Mouse (Mus musculus): ENCODE measurements around the gene Adamtsl2. TPM values are rescaled to one million over a fixed set of nuclear protein-coding genes. Genes with fewer than 3 reads are reported as not detected.
A peak's percentile ranks its signal among the peaks of the same experiment; 100 is the strongest.

The Adamtsl2 gene
- polyA plus RNA-seq, 2 experiments = 0.25 to 0.47 TPM

DNA sequence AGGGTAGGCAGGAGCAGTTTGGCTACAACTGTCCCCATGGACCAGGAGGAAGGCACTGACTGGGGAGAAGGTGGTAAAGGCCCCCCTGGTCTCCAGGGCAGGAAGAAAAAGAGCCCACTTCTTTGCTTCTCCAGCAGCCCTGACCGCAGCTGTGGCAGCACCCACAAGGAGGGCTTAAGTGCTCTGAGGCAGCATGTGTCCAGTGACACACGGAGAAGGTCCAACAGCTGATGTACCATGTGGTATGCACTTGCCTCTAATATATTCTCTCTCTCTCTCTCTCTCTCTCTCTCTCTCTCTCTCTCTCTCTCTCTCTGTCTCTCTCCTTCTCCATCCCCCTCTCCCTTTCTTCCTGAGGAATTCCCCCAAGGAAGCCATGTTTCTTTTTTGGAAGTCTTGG lies 7.2 kb upstream of the Adamtsl2 start, which contains the start of gene Mymk:
Mymk (minus strand) TSS at position 202 of the 400 bp plus-strand sequence.
- no peaks in the 10 kb centered on the region for H3K4me1 ChIP-seq (replicated peaks; ENCODE audit: control insufficient read depth in 2 of 2, insufficient read depth in 2 of 2, low read length in 1 of 2)
- H3K27me3 ChIP-seq (ENCODE audit: control insufficient read depth, insufficient read depth, low read length) = no peaks in the 10 kb centered on the region
- ATAC-seq (ENCODE audit: insufficient read depth) (no peak), DNase-seq (ENCODE audit: low read depth in 3 of 3, low spot score in 3 of 3) (no peak)
- H3K4me2 ChIP-seq (ENCODE audit: low read depth) = no peak within 1 kb of the TSS
- no peaks in the 10 kb centered on the region for H3K9me3 ChIP-seq (ENCODE audit: control insufficient read depth, low read length)
- WGBS (ENCODE audit: insufficient replicate concordance) = 53% methylated on average over 2 of the region's 2 CpGs
- no peaks in the 10 kb centered on the region for H3K36me3 ChIP-seq (replicated peaks; ENCODE audit: control insufficient read depth, insufficient read depth, low read depth)
- no peak within 1 kb of the TSS for H3K9ac ChIP-seq (replicated peaks)
- H3K27ac ChIP-seq = no peak within 1 kb of the TSS
- no peak within 1 kb of the TSS for H3K4me3 ChIP-seq (ENCODE audit: insufficient read depth in 1 of 2, low read depth in 2 of 2, low read length in 2 of 2)
- no peak for TF ChIP-seq CTCF (IDR thresholded peaks at IDR 0.05; ENCODE audit: low read depth)
- TF ChIP-seq EP300 (IDR thresholded peaks at IDR 0.05; ENCODE audit: low read depth) = no peak

DNA sequence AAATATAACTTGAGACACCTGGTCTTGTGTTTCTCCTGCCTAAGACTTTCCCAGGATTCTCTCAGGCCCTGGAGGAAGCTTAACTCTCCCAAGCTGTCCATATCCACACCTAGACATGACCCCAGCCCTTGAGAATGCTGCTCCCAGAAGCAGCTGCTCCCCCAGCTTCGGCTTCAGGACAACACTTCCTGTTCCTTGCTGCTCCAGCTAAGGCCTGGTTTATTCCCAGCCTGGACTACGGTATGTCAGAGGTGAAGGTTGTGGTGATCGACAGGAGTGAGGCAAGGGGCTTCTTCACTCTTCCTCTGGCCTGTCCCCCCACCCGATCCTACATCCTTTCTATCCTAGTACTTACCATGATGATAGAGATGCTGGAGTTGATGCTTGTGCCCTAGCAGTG lies 5.8 kb upstream of the Adamtsl2 start:
- ATAC-seq (ENCODE audit: insufficient read depth) = no peak
- H3K4me1 ChIP-seq (replicated peaks; ENCODE audit: control insufficient read depth in 2 of 2, insufficient read depth in 2 of 2, low read length in 1 of 2) = no peaks in the 10 kb centered on the region
- H3K36me3 ChIP-seq (replicated peaks; ENCODE audit: control insufficient read depth, insufficient read depth, low read depth) = no peaks in the 10 kb centered on the region
- H3K4me3 ChIP-seq (ENCODE audit: insufficient read depth in 1 of 2, low read depth in 2 of 2, low read length in 2 of 2) = no peak overlapping the region
- no peak for TF ChIP-seq EP300 (IDR thresholded peaks at IDR 0.05; ENCODE audit: low read depth)
- no peak for TF ChIP-seq CTCF (IDR thresholded peaks at IDR 0.05; ENCODE audit: low read depth)
- no peaks in the 10 kb centered on the region for H3K27me3 ChIP-seq (ENCODE audit: control insufficient read depth, insufficient read depth, low read length)
- no peaks in the 10 kb centered on the region for H3K9me3 ChIP-seq (ENCODE audit: control insufficient read depth, low read length)
- H3K27ac ChIP-seq = no peak overlapping the region
- no peak overlapping the region for H3K4me2 ChIP-seq (ENCODE audit: low read depth)
- 47% methylated on average over 4 of the region's 4 CpGs for WGBS (ENCODE audit: insufficient replicate concordance)
- DNase-seq (ENCODE audit: low read depth in 3 of 3, low spot score in 3 of 3) = no peak
- no peak overlapping the region for H3K9ac ChIP-seq (replicated peaks)

DNA sequence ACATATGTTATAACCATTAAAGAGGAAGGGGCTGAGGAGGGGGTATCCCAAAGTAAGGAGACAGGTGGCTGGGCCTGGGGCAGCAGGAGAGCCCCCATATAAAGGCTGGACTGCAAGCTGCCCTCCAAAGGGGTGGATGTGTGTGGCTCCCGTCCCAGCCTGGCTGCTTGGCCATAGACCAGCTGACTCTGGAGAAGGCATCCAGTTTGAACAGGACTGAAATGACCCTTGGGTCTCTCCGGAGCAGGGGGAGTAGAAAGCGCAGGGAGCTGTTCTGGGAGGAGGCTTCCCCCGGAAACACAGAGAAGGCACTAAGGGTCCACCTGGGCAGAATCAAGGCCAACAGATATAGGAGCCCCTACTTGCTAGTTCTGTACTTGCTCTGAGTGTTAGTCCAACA lies 4.4 kb upstream of the Adamtsl2 start:
- 69% methylated on average over 4 of the region's 4 CpGs for WGBS (ENCODE audit: insufficient replicate concordance)
- Histone ChIP-seq H3K9me3 (ENCODE audit: control insufficient read depth, low read length) (no peaks in the 10 kb centered on the region), H3K4me2 (ENCODE audit: low read depth) (no peak overlapping the region), H3K4me1 (replicated peaks; ENCODE audit: control insufficient read depth in 2 of 2, insufficient read depth in 2 of 2, low read length in 1 of 2) (no peaks in the 10 kb centered on the region), H3K9ac (replicated peaks) (no peak overlapping the region), H3K4me3 (ENCODE audit: insufficient read depth in 1 of 2, low read depth in 2 of 2, low read length in 2 of 2) (no peak overlapping the region), H3K36me3 (replicated peaks; ENCODE audit: control insufficient read depth, insufficient read depth, low read depth) (no peaks in the 10 kb centered on the region), H3K27me3 (ENCODE audit: control insufficient read depth, insufficient read depth, low read length) (peaks cover 4% of the 10 kb centered on the region), H3K27ac (no peak overlapping the region)
- DNase-seq (ENCODE audit: low read depth in 3 of 3, low spot score in 3 of 3) (no peak), ATAC-seq (ENCODE audit: insufficient read depth) (no peak)
- TF ChIP-seq CTCF (IDR thresholded peaks at IDR 0.05; ENCODE audit: low read depth) (no peak), EP300 (IDR thresholded peaks at IDR 0.05; ENCODE audit: low read depth) (no peak)

DNA sequence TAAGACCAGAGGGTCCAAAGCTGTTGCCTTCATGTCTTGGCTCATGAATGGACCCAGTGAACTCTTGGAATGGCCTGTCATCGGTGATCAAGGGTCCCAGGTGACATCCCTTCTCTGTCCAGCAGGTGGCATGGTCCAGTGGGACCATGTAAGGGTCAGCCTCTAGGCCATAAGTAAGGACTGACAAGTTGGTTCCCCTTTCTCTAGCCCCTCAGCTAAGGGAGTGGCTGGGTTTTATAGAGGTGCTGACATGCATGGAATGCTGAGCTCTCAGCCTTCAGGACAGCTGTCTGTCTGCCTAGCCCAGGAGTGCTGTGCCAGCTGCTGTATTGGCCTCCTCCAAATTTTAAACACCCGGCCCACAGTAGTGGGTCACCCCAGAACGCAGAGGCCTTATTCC lies 3.7 kb upstream of the Adamtsl2 start:
- Histone ChIP-seq H3K9me3 (ENCODE audit: control insufficient read depth, low read length) (no peaks in the 10 kb centered on the region), H3K27ac (no peak overlapping the region), H3K36me3 (replicated peaks; ENCODE audit: control insufficient read depth, insufficient read depth, low read depth) (no peaks in the 10 kb centered on the region), H3K4me2 (ENCODE audit: low read depth) (no peak overlapping the region), H3K27me3 (ENCODE audit: control insufficient read depth, insufficient read depth, low read length) (peaks cover 4% of the 10 kb centered on the region), H3K4me1 (replicated peaks; ENCODE audit: control insufficient read depth in 2 of 2, insufficient read depth in 2 of 2, low read length in 1 of 2) (no peaks in the 10 kb centered on the region), H3K4me3 (ENCODE audit: insufficient read depth in 1 of 2, low read depth in 2 of 2, low read length in 2 of 2) (no peak overlapping the region), H3K9ac (replicated peaks) (no peak overlapping the region)
- DNase-seq (ENCODE audit: low read depth in 3 of 3, low spot score in 3 of 3) = peak in 1 of 3 experiments; percentile 7
- 47% methylated on average over 3 of the region's 3 CpGs for WGBS (ENCODE audit: insufficient replicate concordance)
- TF ChIP-seq EP300 (IDR thresholded peaks at IDR 0.05; ENCODE audit: low read depth) (no peak), CTCF (IDR thresholded peaks at IDR 0.05; ENCODE audit: low read depth) (peak; percentile 72)
- ATAC-seq (ENCODE audit: insufficient read depth) = no peak

DNA sequence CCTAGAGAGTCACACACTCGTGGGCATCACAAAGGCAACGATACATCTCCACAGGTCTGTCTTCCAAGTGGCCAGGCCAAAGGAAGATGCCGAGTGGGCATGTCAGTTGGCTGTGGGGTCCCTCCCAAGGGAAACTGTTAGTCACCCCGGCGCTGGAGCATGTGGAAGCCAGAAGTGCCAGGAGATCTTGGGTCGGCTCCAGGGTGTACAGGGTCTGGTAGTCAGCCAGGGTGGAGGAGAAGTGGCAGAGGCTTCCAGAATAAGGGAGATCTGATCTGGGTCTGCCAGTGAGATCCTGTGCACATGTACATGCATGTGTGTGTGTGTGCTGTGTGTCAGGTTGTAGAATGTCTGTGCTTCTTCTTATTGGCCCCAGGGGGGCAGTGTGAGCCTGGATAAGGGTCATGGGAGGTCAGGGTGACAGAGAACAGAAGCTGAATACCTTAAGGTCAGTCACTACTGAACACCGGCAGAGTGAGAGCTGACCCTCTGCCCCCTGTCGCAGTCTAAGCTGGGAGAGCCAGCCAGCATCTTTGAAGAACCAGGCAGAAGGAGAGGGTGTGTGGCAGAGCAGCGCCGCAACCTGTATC lies 1.4 kb upstream of the Adamtsl2 start:
- H3K4me1 ChIP-seq (replicated peaks; ENCODE audit: control insufficient read depth in 2 of 2, insufficient read depth in 2 of 2, low read length in 1 of 2) = no peaks in the 10 kb centered on the region
- H3K9ac ChIP-seq (replicated peaks) = no peak overlapping the region
- no peak overlapping the region for H3K4me3 ChIP-seq (ENCODE audit: insufficient read depth in 1 of 2, low read depth in 2 of 2, low read length in 2 of 2)
- no peak overlapping the region for H3K4me2 ChIP-seq (ENCODE audit: low read depth)
- peaks cover 4% of the 10 kb centered on the region for H3K27me3 ChIP-seq (ENCODE audit: control insufficient read depth, insufficient read depth, low read length)
- TF ChIP-seq EP300 (IDR thresholded peaks at IDR 0.05; ENCODE audit: low read depth) = no peak
- 0 out of 2 replicates have a peak, but pooled peaks have one; percentile 22 for TF ChIP-seq CTCF (IDR thresholded peaks at IDR 0.05; ENCODE audit: low read depth)
- 47% methylated on average over 10 of the region's 10 CpGs for WGBS (ENCODE audit: insufficient replicate concordance)
- ATAC-seq (ENCODE audit: insufficient read depth) = no peak
- no peak for DNase-seq (ENCODE audit: low read depth in 3 of 3, low spot score in 3 of 3)
- no peaks in the 10 kb centered on the region for H3K36me3 ChIP-seq (replicated peaks; ENCODE audit: control insufficient read depth, insufficient read depth, low read depth)
- H3K27ac ChIP-seq = no peak overlapping the region
- H3K9me3 ChIP-seq (ENCODE audit: control insufficient read depth, low read length) = no peaks in the 10 kb centered on the region

Measured in liver, embryonic 14.5 days (tissue).